Mouse (Mus musculus) brain, embryonic 14.5 days (tissue): ENCODE results near the gene Ttll3. TPM values are rescaled to one million over a fixed set of nuclear protein-coding genes. Genes with fewer than 3 reads are reported as not detected.
A peak's percentile ranks its signal among the peaks of the same experiment; 100 is the strongest.

Experiments
- DNase-seq: peaks from one replicate; pipeline ENCODE4 v3.0.0-alpha.2; 2011; ENCODE audit warnings: low read depth
- CTCF ChIP-seq: fragments of 200-500 bp; IDR thresholded peaks from 2 replicates; pipeline ENCODE4 v1.5.1; 2012; ENCODE audit warnings: inconsistent platforms, mild to moderate bottlenecking, moderate library complexity, borderline replicate concordance; ENCODE audit not compliant: insufficient read depth, insufficient read length; ENCODE audit errors: extremely low read depth
- POLR2A ChIP-seq: fragments of 200-500 bp; IDR thresholded peaks from 2 replicates; pipeline ENCODE4 v1.6.1; 2012; ENCODE audit warnings: mild to moderate bottlenecking, inconsistent platforms, borderline replicate concordance; ENCODE audit not compliant: poor library complexity, insufficient read depth, insufficient read length, severe bottlenecking; ENCODE audit errors: extremely low read depth
- polyA plus RNA-seq: library from polyadenylated mRNA; depleted of rRNA; stranded (reverse); fragments of >200 nt; gene quantifications from 2 replicates; pipeline ENCODE4 v1.2.3, GENCODE M21; 2012; rRNA removed

Ttll3 gene
- 23.1 and 25.5 TPM in 2 replicates for polyA plus RNA-seq

DNA sequence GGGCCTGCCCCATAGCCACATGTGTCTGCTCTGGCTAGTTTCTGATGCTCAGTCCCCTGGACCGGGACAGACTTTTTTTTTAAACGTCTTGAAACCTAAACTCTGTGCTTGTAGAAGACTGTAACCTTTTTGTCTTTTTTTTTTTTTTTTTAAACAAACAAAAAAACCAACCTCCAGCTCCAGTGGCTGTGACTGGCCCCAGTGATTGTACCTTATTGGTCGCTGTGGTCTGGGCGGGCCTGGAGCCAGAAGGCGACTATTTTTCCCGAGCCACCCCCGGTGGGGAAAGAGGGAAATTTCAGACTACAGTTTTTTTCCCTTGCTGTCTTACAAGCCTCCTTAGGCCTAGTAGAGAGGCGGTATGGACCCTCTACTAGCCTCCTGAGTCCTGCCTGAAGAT lies at the start of gene Ttll3:
TSS of gene Ttll3 (plus strand) at position 301 of the 400 bp plus-strand sequence.
- no peak for TF ChIP-seq POLR2A
- no peak for TF ChIP-seq CTCF
- DNase-seq, result no peak

GRCm38 (mm10) chr6:113341574-113341973 lies 47.5 kb upstream of the Ttll3 start:
- no peak for DNase-seq
- TF ChIP-seq CTCF (no peak), POLR2A (no peak)

DNA sequence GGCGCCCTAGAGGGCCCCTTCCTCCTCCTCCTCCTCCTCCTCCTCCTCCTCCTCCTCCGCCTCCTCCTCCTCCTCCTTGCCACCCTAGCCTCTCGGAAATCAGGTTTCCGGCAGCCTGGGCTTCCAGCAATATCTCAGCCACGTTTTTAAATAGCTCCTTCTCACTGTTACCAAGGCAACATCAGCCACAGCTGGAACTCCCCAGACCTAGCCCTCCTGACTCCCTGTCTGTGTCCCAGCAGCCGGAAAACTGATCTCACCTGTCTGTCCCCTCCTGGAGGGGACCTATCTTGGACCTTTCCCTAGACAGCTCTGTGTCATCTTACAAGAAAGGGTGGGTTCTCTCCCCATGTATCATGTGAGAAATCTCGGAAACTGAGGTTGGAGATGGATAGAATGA lies 46.8 kb upstream of the Ttll3 start:
- peak; percentile 19 for DNase-seq
- no peak for TF ChIP-seq CTCF
- no peak for TF ChIP-seq POLR2A

DNA sequence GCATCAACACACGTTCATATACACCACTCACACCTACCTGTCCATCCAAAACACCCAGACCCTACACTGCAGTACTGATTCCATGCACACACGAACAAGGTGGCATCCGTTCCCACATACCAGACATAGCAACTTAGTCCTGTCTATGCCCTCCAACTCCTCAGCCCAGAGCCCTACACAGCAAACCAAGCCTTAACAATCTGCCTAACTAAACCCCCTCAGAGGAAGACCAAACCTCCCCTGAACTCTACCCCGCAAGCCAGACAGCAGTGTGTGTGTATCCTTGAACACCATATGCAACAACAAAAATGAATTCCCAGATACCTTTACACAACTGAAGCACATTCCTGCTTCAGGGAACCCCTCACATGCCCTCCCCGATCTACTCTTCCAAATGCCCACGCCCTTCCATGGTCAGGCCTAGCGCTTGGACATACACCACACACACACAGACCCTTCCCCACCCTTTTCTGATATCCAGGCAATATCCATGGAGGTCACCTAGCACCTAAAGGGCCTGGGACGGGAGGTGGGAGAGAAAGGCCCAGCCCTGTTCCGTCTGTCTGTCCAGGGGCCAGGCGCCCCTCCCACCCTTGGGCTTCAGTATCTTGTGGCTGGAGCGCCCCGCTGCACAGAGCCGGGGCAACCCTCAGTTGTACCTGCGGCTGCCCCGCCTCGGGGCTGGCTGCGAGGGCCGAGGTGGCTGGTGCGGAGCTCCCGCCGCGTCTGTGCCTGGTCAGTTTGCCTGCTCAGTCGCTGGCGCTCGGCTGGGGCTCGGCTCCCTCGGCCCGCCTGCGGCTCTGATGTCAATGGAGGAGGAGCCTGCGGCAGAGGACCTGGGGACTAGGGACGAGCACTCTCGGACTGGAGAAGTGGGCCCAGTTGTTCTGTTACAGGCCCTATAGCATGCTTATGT lies 45.6 kb upstream of the Ttll3 start, which contains the start of gene Camk1:
TSS of gene Camk1 (minus strand) at position 808 of the 916 bp plus-strand sequence.
- TF ChIP-seq POLR2A, result peak; percentile 47; the same call in 1 of the 2 replicates
- no peak for TF ChIP-seq CTCF
- DNase-seq, result peak; percentile 76

- DNase-seq, result peak; percentile 60
- TF ChIP-seq POLR2A, result no peak
- TF ChIP-seq CTCF, result no peak
These were observed 44.7 kb upstream of the Ttll3 start for GRCm38 (mm10) chr6:113344321-113344720.

GRCm38 (mm10) chr6:113346897-113347296 lies 42.2 kb upstream of the Ttll3 start:
- no peak for TF ChIP-seq CTCF
- TF ChIP-seq POLR2A, result no peak
- no peak for DNase-seq

DNA sequence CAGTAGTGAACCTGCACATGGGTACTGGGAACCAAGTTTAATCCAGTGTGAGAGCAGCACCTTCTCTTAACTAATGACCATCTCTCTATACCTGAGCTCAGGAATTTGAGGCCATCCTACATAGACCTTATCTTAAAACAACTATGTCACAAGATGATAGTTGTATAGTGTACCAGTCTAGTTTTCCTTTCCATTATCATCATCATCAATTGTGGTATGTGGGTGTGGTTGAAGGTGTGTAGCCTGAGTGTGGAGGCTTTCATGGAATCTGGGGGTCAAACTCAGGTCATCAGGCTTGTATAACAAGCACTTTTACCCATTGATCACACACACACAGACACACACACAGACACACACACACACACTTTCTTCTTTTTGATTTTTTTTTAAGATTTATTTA lies 38.5 kb upstream of the Ttll3 start:
- no peak for DNase-seq
- TF ChIP-seq POLR2A (no peak), CTCF (no peak)

DNA sequence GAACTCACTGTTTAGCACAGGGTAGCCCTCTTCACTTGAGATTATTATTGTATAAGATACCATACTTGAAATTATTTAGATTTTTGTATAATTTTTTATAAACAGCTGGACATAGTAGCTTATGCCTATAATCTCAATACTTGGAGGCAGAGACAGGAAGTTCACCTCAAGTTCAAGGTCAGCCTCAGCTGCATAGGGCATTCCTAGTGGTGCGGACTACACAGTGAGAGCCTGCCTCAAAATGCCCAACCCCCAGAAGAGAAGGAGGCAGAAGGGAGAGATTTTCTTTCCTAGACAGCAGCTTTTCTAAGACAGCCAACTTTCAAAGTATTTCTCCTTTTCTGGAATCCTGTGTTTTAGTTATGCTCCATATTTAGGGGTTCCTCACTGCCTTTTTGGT lies 37.9 kb upstream of the Ttll3 start:
- DNase-seq, result no peak
- TF ChIP-seq POLR2A (no peak), CTCF (no peak)

GRCm38 (mm10) chr6:113351653-113352052 lies 37.4 kb upstream of the Ttll3 start:
- DNase-seq, result no peak
- TF ChIP-seq POLR2A (no peak), CTCF (no peak)

DNA sequence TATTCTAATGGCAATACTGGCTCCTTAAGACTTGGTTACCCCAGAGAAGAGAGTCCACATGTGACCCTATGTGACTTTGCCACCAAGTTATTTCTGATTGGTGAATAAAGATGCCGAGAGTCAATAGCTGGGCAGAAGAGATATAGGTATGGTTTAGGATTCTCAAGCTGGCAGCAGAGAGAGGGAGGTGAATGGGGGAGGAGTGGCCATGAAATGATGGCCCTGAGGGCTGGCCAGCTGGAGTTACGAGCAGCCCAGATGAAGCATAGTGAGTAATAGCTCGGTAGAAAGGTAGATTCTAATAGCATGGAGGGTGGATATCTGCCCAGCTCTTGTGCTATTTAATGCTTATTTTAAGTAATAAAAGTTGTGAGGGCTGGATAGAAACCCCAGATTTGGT lies 36.2 kb upstream of the Ttll3 start:
- TF ChIP-seq CTCF (no peak), POLR2A (no peak)
- DNase-seq, result no peak

DNA sequence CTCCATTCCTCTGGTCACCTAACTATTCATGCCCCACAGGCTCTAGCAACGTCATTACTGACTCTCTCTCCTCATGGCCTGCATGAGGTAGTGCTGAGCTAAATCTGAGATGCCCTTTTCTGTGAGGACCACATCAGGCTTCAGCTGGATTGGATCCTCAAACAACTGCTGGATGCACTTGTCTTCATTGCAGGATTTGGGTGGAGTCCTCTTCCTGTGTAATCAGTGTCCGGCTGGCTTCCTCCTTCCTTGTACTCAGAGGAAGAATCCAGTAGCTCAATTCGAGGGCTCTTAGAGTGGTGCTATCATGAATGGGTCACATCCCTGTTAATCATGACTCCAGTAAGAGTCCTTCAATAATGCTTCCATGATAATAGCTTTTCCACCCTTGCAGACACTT lies 35.4 kb upstream of the Ttll3 start:
- no peak for TF ChIP-seq CTCF
- no peak for TF ChIP-seq POLR2A
- no peak for DNase-seq

GRCm38 (mm10) chr6:113361476-113361875 lies 27.6 kb upstream of the Ttll3 start:
- TF ChIP-seq CTCF, result no peak
- TF ChIP-seq POLR2A, result no peak
- DNase-seq, result no peak
